Mouse (Mus musculus) G1E (cell line): ENCODE data around the gene Brd9. TPM values are rescaled to one million over a fixed set of nuclear protein-coding genes. Genes with fewer than 3 reads are reported as not detected.

ENCODE experiments used
- ATAC-seq: 2 replicates; pipeline ENCODE4 v1.8.0; 2016; ENCODE audit warnings: mild to moderate bottlenecking; ENCODE audit not compliant: insufficient number of reproducible peaks, poor library complexity, low FRiP score, severe bottlenecking; ENCODE audit errors: extremely low read depth
- DNase-seq: peaks from one replicate; pipeline ENCODE4 v3.0.0; 2012; ENCODE audit warnings: low spot score
- H3K27me3 ChIP-seq: 2 replicates; pipeline ENCODE4 v1.6.1; 2012; ENCODE audit warnings: mild to moderate bottlenecking, low read length, inconsistent platforms; ENCODE audit not compliant: insufficient read depth
- H3K36me3 ChIP-seq: replicated peaks from 2 replicates; pipeline ENCODE3; 2012; ENCODE audit warnings: mild to moderate bottlenecking, inconsistent platforms
- H3K4me1 ChIP-seq: 2 replicates; pipeline ENCODE4 v1.6.1; 2012; ENCODE audit warnings: low read depth, low read length, inconsistent platforms, mixed read lengths; ENCODE audit not compliant: insufficient read depth
- H3K4me3 ChIP-seq: 2 replicates; pipeline ENCODE4 v1.5.1; 2012; ENCODE audit warnings: low read depth, mild to moderate bottlenecking, inconsistent platforms, low read length, moderate library complexity, mixed read lengths
- H3K9me3 ChIP-seq: replicated peaks from 2 replicates; pipeline ENCODE4 v1.6.1; 2012; ENCODE audit warnings: inconsistent platforms
- CTCF ChIP-seq: IDR thresholded peaks from 2 replicates; pipeline ENCODE4 v1.5.1; 2012; ENCODE audit warnings: low read depth, low read length, inconsistent platforms, mixed read lengths
- GATA1 ChIP-seq: IDR thresholded peaks from 2 replicates; pipeline ENCODE4 v1.6.1; 2012; ENCODE audit warnings: borderline replicate concordance, low read length, inconsistent platforms, mixed read lengths
- GATA2 ChIP-seq: IDR thresholded peaks from 2 replicates; pipeline ENCODE4 v1.6.1; 2012; ENCODE audit warnings: low read depth, low read length, inconsistent platforms, borderline replicate concordance
- POLR2AphosphoS5 ChIP-seq: IDR thresholded peaks from 2 replicates; pipeline ENCODE4 v1.6.1; 2012; ENCODE audit warnings: low read depth, low read length, inconsistent platforms; ENCODE audit not compliant: insufficient replicate concordance
- TAL1 ChIP-seq: conservative IDR thresholded peaks from 2 replicates; pipeline ENCODE4 v1.6.1; 2012; ENCODE audit warnings: low read depth, low read length, inconsistent platforms, mixed read lengths
- polyA plus RNA-seq: library from polyadenylated mRNA; stranded (reverse); fragments of >175 nt; gene quantifications from 2 replicates; pipeline ENCODE4 v1.2.3, GENCODE M21; 2012
- total RNA-seq, 2 experiments: library from RNA; stranded (forward) in 1 of 2; stranded (reverse) in 1 of 2; fragments of 200-1000 nt in 1 of 2; fragments of >200 nt in 1 of 2; fragmentation: Nextera tagmentation in 1 of 2; gene quantifications; 2 replicates each; pipeline ENCODE4 v1.2.3; 2014 to 2017

Brd9 gene
- total and polyA plus RNA-seq, 3 experiments, result 9.9 to 51.3 (median 41.3) TPM

- no peak for TF ChIP-seq CTCF
- TF ChIP-seq TAL1, result no peak
- no peak for TF ChIP-seq POLR2AphosphoS5
- no peak for TF ChIP-seq GATA1
- no peak for TF ChIP-seq GATA2
- peaks cover 21% of the 10 kb centered on the region for H3K27me3 ChIP-seq
- DNase-seq (no peak), ATAC-seq (no peak)
- no peaks in the 10 kb centered on the region for H3K36me3 ChIP-seq
- H3K4me3 ChIP-seq, result no peak overlapping the region
- H3K4me1 ChIP-seq, result no peaks in the 10 kb centered on the region; the same call in 1 of the 2 replicates
- H3K9me3 ChIP-seq, result no peaks in the 10 kb centered on the region
These were observed 39.3 kb downstream of the Brd9 start for GRCm38 (mm10) chr13:73976935-73977334.

- H3K27me3 ChIP-seq, result peaks cover 5% of the 10 kb centered on the region; the same call in 1 of the 2 replicates
- no peak for DNase-seq
These were observed 52.7 kb downstream of the Brd9 start for GRCm38 (mm10) chr13:73990325-73990724.

GRCm38 (mm10) chr13:73990761-73991160 lies 53.1 kb downstream of the Brd9 start:
- Histone ChIP-seq H3K27me3 (peaks cover 5% of the 10 kb centered on the region; the same call in 1 of the 2 replicates), H3K4me3 (no peak overlapping the region), H3K36me3 (no peaks in the 10 kb centered on the region), H3K4me1 (no peaks in the 10 kb centered on the region), H3K9me3 (no peaks in the 10 kb centered on the region)
- TF ChIP-seq GATA2, result no peak
- no peak for TF ChIP-seq POLR2AphosphoS5
- no peak for TF ChIP-seq TAL1
- TF ChIP-seq GATA1, result no peak
- no peak for TF ChIP-seq CTCF
- DNase-seq (no peak), ATAC-seq (no peak)

More at GRCm38 (mm10) chr13:73990325-73990724, 52.7 kb downstream of the Brd9 start:
- H3K9me3 ChIP-seq, result no peaks in the 10 kb centered on the region
- H3K4me1 ChIP-seq, result no peaks in the 10 kb centered on the region
- ATAC-seq, result no peak
- H3K4me3 ChIP-seq, result no peak overlapping the region
- no peak for TF ChIP-seq POLR2AphosphoS5
- no peak for TF ChIP-seq GATA2
- no peak for TF ChIP-seq TAL1
- TF ChIP-seq CTCF, result no peak
- TF ChIP-seq GATA1, result no peak
- H3K36me3 ChIP-seq, result no peaks in the 10 kb centered on the region

- ATAC-seq (no peak), DNase-seq (no peak)
- H3K27me3 ChIP-seq, result peaks cover 5% of the 10 kb centered on the region; the same call in 1 of the 2 replicates
- no peak overlapping the region for H3K4me3 ChIP-seq
- H3K36me3 ChIP-seq, result no peaks in the 10 kb centered on the region
- no peaks in the 10 kb centered on the region for H3K9me3 ChIP-seq
- H3K4me1 ChIP-seq, result no peaks in the 10 kb centered on the region
- TF ChIP-seq GATA1, result no peak
- TF ChIP-seq POLR2AphosphoS5, result no peak
- TF ChIP-seq CTCF, result no peak
- TF ChIP-seq GATA2, result no peak
- no peak for TF ChIP-seq TAL1
These were observed 53.7 kb downstream of the Brd9 start for GRCm38 (mm10) chr13:73991267-73991666.

- Histone ChIP-seq H3K27me3 (peaks cover 8% of the 10 kb centered on the region; the same call in 1 of the 2 replicates), H3K4me3 (no peak overlapping the region), H3K36me3 (no peaks in the 10 kb centered on the region), H3K9me3 (no peaks in the 10 kb centered on the region), H3K4me1 (no peaks in the 10 kb centered on the region)
- TF ChIP-seq CTCF, result no peak
- no peak for TF ChIP-seq GATA1
- no peak for TF ChIP-seq POLR2AphosphoS5
- TF ChIP-seq GATA2, result no peak
- no peak for TF ChIP-seq TAL1
- ATAC-seq (no peak), DNase-seq (no peak)
These were observed 58.8 kb downstream of the Brd9 start for GRCm38 (mm10) chr13:73996456-73996855.

GRCm38 (mm10) chr13:74000519-74000918 lies 62.9 kb downstream of the Brd9 start:
- TF ChIP-seq CTCF, result no peak
- TF ChIP-seq GATA2, result no peak
- no peak for TF ChIP-seq POLR2AphosphoS5
- TF ChIP-seq GATA1, result no peak
- no peak for TF ChIP-seq TAL1
- Histone ChIP-seq H3K27me3 (peaks cover 8% of the 10 kb centered on the region; the same call in 1 of the 2 replicates), H3K4me1 (no peaks in the 10 kb centered on the region), H3K4me3 (no peak overlapping the region), H3K9me3 (no peaks in the 10 kb centered on the region), H3K36me3 (no peaks in the 10 kb centered on the region)
- ATAC-seq (no peak), DNase-seq (no peak)

- Histone ChIP-seq H3K27me3 (peaks cover 10% of the 10 kb centered on the region; the same call in 1 of the 2 replicates), H3K9me3 (no peaks in the 10 kb centered on the region), H3K4me1 (no peaks in the 10 kb centered on the region), H3K36me3 (no peaks in the 10 kb centered on the region), H3K4me3 (no peak overlapping the region)
- TF ChIP-seq POLR2AphosphoS5 (no peak), CTCF (no peak), TAL1 (no peak), GATA2 (no peak), GATA1 (no peak)
- ATAC-seq, result no peak
- no peak for DNase-seq
These were observed 63.4 kb downstream of the Brd9 start for GRCm38 (mm10) chr13:74000961-74001360.
